Mouse (Mus musculus) MEL (cell line): ENCODE results near the gene Hs3st4. TPM values are rescaled to one million over a fixed set of nuclear protein-coding genes. Genes with fewer than 3 reads are reported as not detected.

Source experiments
- DNase-seq: peaks from one replicate; pipeline ENCODE4 v3.0.0; 2011; ENCODE audit warnings: low read depth, low spot score
- H3K27ac ChIP-seq: 2 replicates; pipeline ENCODE4 v1.5.1; 2012; ENCODE audit warnings: low read depth, mild to moderate bottlenecking, control low read depth, low read length, moderate library complexity; ENCODE audit not compliant: control insufficient read depth
- H3K27me3 ChIP-seq, 2 experiments: fragments of 150-350 bp in 1 of 2; sonication (generic) in 1 of 2; 2 replicates each; pipeline ENCODE4 v1.6.1; 2012; ENCODE audit warnings: low read length in 2 of 2, mild to moderate bottlenecking in 2 of 2, improper control_type of control experiment in 1 of 2, moderate library complexity in 1 of 2; ENCODE audit not compliant: insufficient read depth in 2 of 2, control insufficient read depth in 1 of 2
- H3K36me3 ChIP-seq, 2 experiments: 2 replicates each; pipeline ENCODE4 v1.6.1; 2012 to 2014; ENCODE audit warnings: low read length in 2 of 2, improper control_type of control experiment in 1 of 2, inconsistent platforms in 1 of 2, mild to moderate bottlenecking in 1 of 2; ENCODE audit not compliant: insufficient read depth in 2 of 2, control insufficient read depth in 1 of 2
- H3K4me1 ChIP-seq, 2 experiments: fragments of 150-350 bp in 1 of 2; sonication (generic) in 1 of 2; 2 replicates each; pipeline ENCODE4 v1.6.1; 2012; ENCODE audit warnings: low read length in 2 of 2, improper control_type of control experiment in 1 of 2, mild to moderate bottlenecking in 1 of 2; ENCODE audit not compliant: insufficient read depth in 2 of 2, control insufficient read depth in 1 of 2
- H3K4me3 ChIP-seq, 2 experiments: fragments of 150-350 bp in 1 of 2; sonication (generic) in 1 of 2; 2 replicates each; pipeline ENCODE4 v1.5.1; 2012; ENCODE audit warnings: low read depth in 2 of 2, low read length in 2 of 2, mild to moderate bottlenecking in 2 of 2, moderate library complexity in 2 of 2, control low read depth in 1 of 2, improper control_type of control experiment in 1 of 2; ENCODE audit not compliant: control insufficient read depth in 1 of 2, insufficient read depth in 1 of 2
- H3K79me2 ChIP-seq: 2 replicates; pipeline ENCODE4 v1.6.1; 2012; ENCODE audit warnings: mild to moderate bottlenecking, low read length, moderate library complexity; ENCODE audit not compliant: control insufficient read depth, poor library complexity, insufficient read depth
- H3K9ac ChIP-seq: 2 replicates; pipeline ENCODE4 v1.6.1; 2012; ENCODE audit warnings: low read depth, mild to moderate bottlenecking, control low read depth, low read length, moderate library complexity; ENCODE audit not compliant: control insufficient read depth, poor library complexity, severe bottlenecking
- H3K9me3 ChIP-seq: fragments of 150-350 bp; sonication (generic); replicated peaks from 2 replicates; pipeline ENCODE4 v1.6.1; 2012; ENCODE audit warnings: mild to moderate bottlenecking, low read length, improper control_type of control experiment, moderate library complexity; ENCODE audit not compliant: insufficient read depth
- BHLHE40 ChIP-seq: IDR thresholded peaks from 2 replicates; pipeline ENCODE4 v1.6.1; 2012; ENCODE audit warnings: low read depth, mild to moderate bottlenecking, inconsistent platforms, low read length, improper control_type of control experiment, borderline replicate concordance
- CHD1 ChIP-seq: IDR thresholded peaks from 2 replicates; pipeline ENCODE4 v1.6.1; 2012; ENCODE audit warnings: low read depth, mild to moderate bottlenecking, inconsistent platforms, low read length, improper control_type of control experiment
- CTCF ChIP-seq, 3 experiments: IDR thresholded peaks in 2 of 3; conservative IDR thresholded peaks in 1 of 3; 2 replicates each; pipeline ENCODE4 v1.5.1; 2011 to 2012; ENCODE audit warnings: low read length in 3 of 3, low read depth in 2 of 3, mild to moderate bottlenecking in 2 of 3, improper control_type of control experiment in 1 of 3, inconsistent platforms in 1 of 3, mixed read lengths in 1 of 3, moderate library complexity in 1 of 3; ENCODE audit not compliant: control insufficient read depth in 1 of 3, insufficient read depth in 1 of 3, poor library complexity in 1 of 3, severe bottlenecking in 1 of 3
- E2F4 ChIP-seq: IDR thresholded peaks from 2 replicates; pipeline ENCODE4 v1.6.1; 2011; ENCODE audit warnings: low read depth, low read length, improper control_type of control experiment, borderline replicate concordance
- EP300 ChIP-seq, 2 experiments: IDR thresholded peaks; 2 replicates each; pipeline ENCODE4 v1.6.1; 2011; ENCODE audit warnings: improper control_type of control experiment in 2 of 2, low read length in 2 of 2, low read depth in 1 of 2, mild to moderate bottlenecking in 1 of 2
- ETS1 ChIP-seq: IDR thresholded peaks from 2 replicates; pipeline ENCODE4 v1.6.1; 2012; ENCODE audit warnings: low read depth, mild to moderate bottlenecking, inconsistent platforms, low read length, improper control_type of control experiment, moderate library complexity
- GABPA ChIP-seq: IDR thresholded peaks from 2 replicates; pipeline ENCODE4 v1.6.1; 2012; ENCODE audit warnings: low read depth, mild to moderate bottlenecking, inconsistent platforms, low read length, improper control_type of control experiment, moderate library complexity
- GATA1 ChIP-seq: IDR thresholded peaks from 2 replicates; pipeline ENCODE4 v1.6.1; 2011; ENCODE audit warnings: low read depth, low read length, improper control_type of control experiment
- JUND ChIP-seq: IDR thresholded peaks from 2 replicates; pipeline ENCODE4 v1.6.1; 2011; ENCODE audit warnings: low read depth, mild to moderate bottlenecking, improper control_type of control experiment, low read length
- KAT2A ChIP-seq: conservative IDR thresholded peaks from 2 replicates; pipeline ENCODE4 v1.6.1; 2012; ENCODE audit warnings: low read depth, low read length, improper control_type of control experiment, inconsistent platforms
- MAFK ChIP-seq: IDR thresholded peaks from 2 replicates; pipeline ENCODE4 v1.6.1; 2011; ENCODE audit warnings: low read depth, mild to moderate bottlenecking, low read length, improper control_type of control experiment, borderline replicate concordance
- MEF2A ChIP-seq: IDR thresholded peaks from 2 replicates; pipeline ENCODE4 v1.6.1; 2014; ENCODE audit warnings: low read depth, mild to moderate bottlenecking, inconsistent platforms, low read length, improper control_type of control experiment; ENCODE audit not compliant: poor library complexity, insufficient replicate concordance, severe bottlenecking; ENCODE audit errors: extremely low read depth
- MXI1 ChIP-seq: IDR thresholded peaks from 2 replicates; pipeline ENCODE4 v1.6.1; 2011; ENCODE audit warnings: mild to moderate bottlenecking, low read depth, low read length, improper control_type of control experiment
- NRF1 ChIP-seq: IDR thresholded peaks from 2 replicates; pipeline ENCODE4 v1.6.1; 2014; ENCODE audit warnings: low read depth, mild to moderate bottlenecking, inconsistent platforms, low read length, improper control_type of control experiment, moderate library complexity; ENCODE audit not compliant: poor library complexity, insufficient read depth, severe bottlenecking
- POLR2AphosphoS2 ChIP-seq: IDR thresholded peaks from 2 replicates; pipeline ENCODE4 v1.6.1; 2011; ENCODE audit warnings: low read length, improper control_type of control experiment
- POLR2AphosphoS5 ChIP-seq: IDR thresholded peaks from 2 replicates; pipeline ENCODE4 v1.6.1; 2012; ENCODE audit warnings: low read depth, borderline replicate concordance, mild to moderate bottlenecking, inconsistent platforms, low read length, moderate library complexity, mixed read lengths
- TAL1 ChIP-seq: IDR thresholded peaks from 2 replicates; pipeline ENCODE4 v1.6.1; 2012; ENCODE audit warnings: mild to moderate bottlenecking, inconsistent platforms, low read length, moderate library complexity, mixed read lengths
- TBP ChIP-seq: IDR thresholded peaks from 2 replicates; pipeline ENCODE4 v1.8.0; 2011; ENCODE audit warnings: low read depth, low read length, improper control_type of control experiment
- TCF12 ChIP-seq: IDR thresholded peaks from 2 replicates; pipeline ENCODE4 v1.6.1; 2014; ENCODE audit warnings: low read depth, mild to moderate bottlenecking, inconsistent platforms, low read length, improper control_type of control experiment, moderate library complexity
- UBTF ChIP-seq: IDR thresholded peaks from 2 replicates; pipeline ENCODE4 v1.6.1; 2012; ENCODE audit warnings: low read depth, mild to moderate bottlenecking, inconsistent platforms, low read length, improper control_type of control experiment, moderate library complexity, borderline replicate concordance; ENCODE audit not compliant: insufficient read depth
- USF1 ChIP-seq: IDR thresholded peaks from 2 replicates; pipeline ENCODE4 v1.6.1; 2014; ENCODE audit warnings: low read depth, mild to moderate bottlenecking, inconsistent platforms, low read length, improper control_type of control experiment, moderate library complexity
- USF2 ChIP-seq, 2 experiments: IDR thresholded peaks; 2 replicates each; pipeline ENCODE4 v1.6.1; 2011 to 2012; ENCODE audit warnings: improper control_type of control experiment in 2 of 2, low read length in 2 of 2, borderline replicate concordance in 1 of 2, inconsistent platforms in 1 of 2, low read depth in 1 of 2, mild to moderate bottlenecking in 1 of 2; ENCODE audit not compliant: insufficient read depth in 1 of 2
- ZKSCAN1 ChIP-seq: IDR thresholded peaks from 2 replicates; pipeline ENCODE4 v1.6.1; 2012; ENCODE audit warnings: low read depth, mild to moderate bottlenecking, inconsistent platforms, low read length, improper control_type of control experiment, moderate library complexity
- polyA plus RNA-seq, 2 experiments: library from polyadenylated mRNA; stranded (reverse) in 1 of 2; unstranded in 1 of 2; fragments of >175 nt in 1 of 2; fragments of >200 nt in 1 of 2; gene quantifications; 2 replicates each; pipeline versions ENCODE4 v1.2.1 to v1.2.4; 2012; ENCODE audit warnings: low replicate concordance in 2 of 2, low read depth in 1 of 2; ENCODE audit not compliant: insufficient read length in 2 of 2, insufficient read depth in 1 of 2, missing spikeins in 1 of 2
- total RNA-seq: library from RNA; depleted of rRNA; stranded (reverse); fragments of 300-350 nt; gene quantifications from 2 replicates; pipeline ENCODE4 v1.2.3, GENCODE M21; 2012

The Hs3st4 gene
- total and polyA plus RNA-seq, 3 experiments, result not detected

DNA sequence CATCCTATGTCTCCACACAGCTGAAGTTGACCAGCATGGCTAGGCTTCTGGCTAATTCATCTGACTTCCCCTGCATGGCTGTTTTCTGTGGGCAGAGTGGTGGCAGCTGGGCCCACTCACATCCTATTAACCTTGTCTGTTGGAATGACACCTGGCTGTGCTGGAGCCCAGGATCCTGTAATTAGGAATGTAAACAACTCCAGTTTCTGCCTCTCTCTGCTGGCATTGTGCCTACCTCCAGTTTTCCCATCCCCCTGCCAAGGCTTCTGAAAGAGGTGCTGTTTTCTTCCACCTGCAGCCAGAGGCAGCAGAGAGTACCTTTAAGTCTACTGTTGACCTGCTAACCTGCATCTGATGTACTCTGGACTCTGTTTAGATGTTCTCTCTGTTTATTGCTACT lies 288.1 kb downstream of the Hs3st4 start:
- Histone ChIP-seq H3K4me1 (no peaks in the 10 kb centered on the region), H3K36me3 (no peaks in the 10 kb centered on the region), H3K9me3 (no peaks in the 10 kb centered on the region), H3K27me3 (no peaks in the 10 kb centered on the region), H3K27ac (no peak overlapping the region), H3K9ac (no peak overlapping the region), H3K79me2 (no peaks in the 10 kb centered on the region), H3K4me3 (no peak overlapping the region)
- DNase-seq, result no peak
- TF ChIP-seq EP300 (IDR thresholded peaks at IDR 0.05; ENCODE audit: low read depth in 1 of 2, low read length in 2 of 2), result no peak
- TF ChIP-seq MXI1, result no peak
- no peak for TF ChIP-seq POLR2AphosphoS5
- TF ChIP-seq MAFK, result no peak
- TF ChIP-seq POLR2AphosphoS2, result no peak
- TF ChIP-seq BHLHE40, result no peak
- no peak for TF ChIP-seq GABPA

DNA sequence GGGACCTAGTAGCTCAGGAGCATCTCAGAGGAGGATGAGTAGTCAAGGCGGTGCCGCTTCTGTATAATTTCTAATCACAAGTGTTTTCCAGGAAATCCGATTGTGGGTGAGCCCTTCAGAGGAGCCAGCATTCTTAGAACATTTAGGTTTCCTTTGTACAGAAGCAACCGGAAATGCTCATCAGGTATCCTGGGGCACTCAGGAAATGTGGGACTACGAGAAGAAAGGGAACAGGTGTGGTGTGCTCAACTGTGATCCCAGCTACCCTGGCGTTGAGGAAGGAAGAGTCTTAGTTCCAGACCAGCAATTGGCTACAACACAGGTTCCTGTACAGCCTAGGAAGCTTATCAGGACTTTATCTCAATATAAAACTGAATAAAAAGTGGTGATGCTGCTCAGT lies 307.2 kb downstream of the Hs3st4 start:
- no peaks in the 10 kb centered on the region for H3K27me3 ChIP-seq
- DNase-seq, result no peak
- H3K9me3 ChIP-seq, result no peaks in the 10 kb centered on the region
- no peak overlapping the region for H3K4me3 ChIP-seq
- no peak overlapping the region for H3K27ac ChIP-seq
- TF ChIP-seq CHD1, result no peak
- TF ChIP-seq POLR2AphosphoS5, result no peak
- no peak for TF ChIP-seq TCF12
- TF ChIP-seq KAT2A, result no peak
- TF ChIP-seq POLR2AphosphoS2, result no peak
- no peak for TF ChIP-seq GATA1
- TF ChIP-seq NRF1, result no peak
- TF ChIP-seq CTCF (IDR thresholded peaks at IDR 0.05 in 2 of 3, conservative IDR thresholded peaks at IDR 0.05 in 1 of 3; ENCODE audit: control insufficient read depth in 1 of 3, insufficient read depth in 1 of 3, low read depth in 2 of 3, low read length in 3 of 3, poor library complexity in 1 of 3, severe bottlenecking in 1 of 3), result no peak
- TF ChIP-seq TBP, result no peak
- no peak for TF ChIP-seq MAFK
- TF ChIP-seq USF1, result no peak
- no peak for TF ChIP-seq UBTF
- no peak for TF ChIP-seq JUND
- TF ChIP-seq ETS1, result no peak
- no peak for TF ChIP-seq EP300 (IDR thresholded peaks at IDR 0.05; ENCODE audit: low read depth in 1 of 2, low read length in 2 of 2)
- no peak for TF ChIP-seq USF2 (IDR thresholded peaks at IDR 0.05; ENCODE audit: borderline replicate concordance in 1 of 2, insufficient read depth in 1 of 2, low read depth in 1 of 2, low read length in 2 of 2)
- TF ChIP-seq TAL1, result no peak
- no peak for TF ChIP-seq E2F4
- no peak for TF ChIP-seq ZKSCAN1
- TF ChIP-seq MEF2A, result no peak
- H3K79me2 ChIP-seq, result no peaks in the 10 kb centered on the region
- H3K9ac ChIP-seq, result no peak overlapping the region
- no peaks in the 10 kb centered on the region for H3K36me3 ChIP-seq
- H3K4me1 ChIP-seq, result no peaks in the 10 kb centered on the region
